Mouse (Mus musculus) spleen, adult 2 months (tissue): ENCODE data around the gene Mycbp2. TPM values are rescaled to one million over a fixed set of nuclear protein-coding genes. Genes with fewer than 3 reads are reported as not detected.

Experiments
- DNase-seq, 2 experiments: peaks; one replicate each; pipeline versions ENCODE4 v3.0.0 to v3.0.0-alpha.2; 2012 to 2021; ENCODE audit warnings: low spot score in 2 of 2, low read depth in 1 of 2
- H3K27ac ChIP-seq: fragments of 200-500 bp; 2 replicates; pipeline ENCODE4 v1.5.1; 2012; ENCODE audit warnings: low read length, inconsistent platforms; ENCODE audit not compliant: insufficient read depth
- H3K27me3 ChIP-seq: fragments of 200-500 bp; 2 replicates; pipeline ENCODE4 v1.6.1; 2012; ENCODE audit warnings: mild to moderate bottlenecking, moderate library complexity, low read length, inconsistent platforms; ENCODE audit not compliant: control insufficient read depth, insufficient read depth
- H3K36me3 ChIP-seq: fragments of 200-500 bp; 2 replicates; pipeline ENCODE4 v1.6.1; 2012; ENCODE audit warnings: mild to moderate bottlenecking, low read length, inconsistent platforms; ENCODE audit not compliant: control insufficient read depth, insufficient read depth
- H3K4me1 ChIP-seq: fragments of 200-500 bp; 2 replicates; pipeline ENCODE4 v1.6.1; 2011; ENCODE audit warnings: inconsistent platforms; ENCODE audit not compliant: control insufficient read depth, insufficient read depth, insufficient read length
- H3K4me3 ChIP-seq: fragments of 200-500 bp; 2 replicates; pipeline ENCODE4 v1.5.1; 2011; ENCODE audit warnings: mild to moderate bottlenecking, inconsistent platforms; ENCODE audit not compliant: insufficient read depth, insufficient read length; ENCODE audit errors: extremely low read depth
- CTCF ChIP-seq: fragments of 200-500 bp; IDR thresholded peaks from 2 replicates; pipeline ENCODE4 v1.5.1; 2011; ENCODE audit warnings: mild to moderate bottlenecking, inconsistent platforms; ENCODE audit not compliant: insufficient read depth, insufficient read length, insufficient replicate concordance; ENCODE audit errors: extremely low read depth
- POLR2A ChIP-seq: fragments of 200-500 bp; IDR thresholded peaks from 2 replicates; pipeline ENCODE4 v1.6.1; 2011; ENCODE audit warnings: low read depth, low read length, inconsistent platforms
- WGBS: fragments of 180-500 bp; shearing (Covaris S2); methylation state at CpG from one replicate; pipeline ENCODE4 v1.1.7; 2018; 5-methylcytosine and 5-hydroxymethylcytosine counted together
- polyA plus RNA-seq: library from polyadenylated mRNA; depleted of rRNA; stranded (reverse); fragments of >200 nt; gene quantifications from 2 replicates; pipeline ENCODE4 v1.2.3, GENCODE M21; 2012

Mycbp2 gene
- polyA plus RNA-seq, 1 experiment, result 32.9 TPM

- H3K27me3 ChIP-seq, result no peaks in the 10 kb centered on the region
- H3K36me3 ChIP-seq, result no peaks in the 10 kb centered on the region
- no peak for TF ChIP-seq POLR2A
- no peak for TF ChIP-seq CTCF
- WGBS, result 93% methylated on average over 2 of the region's 2 CpGs
- DNase-seq, result no peak
- H3K4me1 ChIP-seq, result no peaks in the 10 kb centered on the region
- H3K4me3 ChIP-seq, result no peak overlapping the region
- no peak overlapping the region for H3K27ac ChIP-seq
Measured at GRCm38 (mm10) chr14:103106301-103106700, 240.3 kb downstream of the Mycbp2 start.

- Histone ChIP-seq H3K4me3 (no peak overlapping the region), H3K27ac (no peak overlapping the region), H3K36me3 (no peaks in the 10 kb centered on the region), H3K4me1 (no peaks in the 10 kb centered on the region), H3K27me3 (no peaks in the 10 kb centered on the region)
- WGBS, result 90% methylated on average over 10 of the region's 10 CpGs
- TF ChIP-seq CTCF, result no peak
- no peak for TF ChIP-seq POLR2A
- no peak for DNase-seq
Measured at GRCm38 (mm10) chr14:103102731-103103335, 243.8 kb downstream of the Mycbp2 start.

- Histone ChIP-seq H3K36me3 (no peaks in the 10 kb centered on the region), H3K27ac (no peak overlapping the region), H3K27me3 (no peaks in the 10 kb centered on the region), H3K4me1 (no peaks in the 10 kb centered on the region; the same call in 1 of the 2 replicates), H3K4me3 (no peak overlapping the region)
- WGBS, result 68% methylated on average over 6 of the region's 6 CpGs
- DNase-seq, result no peak
- TF ChIP-seq CTCF (no peak), POLR2A (no peak)
Measured at GRCm38 (mm10) chr14:103102246-103102645, 244.4 kb downstream of the Mycbp2 start.

GRCm38 (mm10) chr14:103101171-103101570 is 245.4 kb downstream of the Mycbp2 start:
- 90% methylated on average over 3 of the region's 3 CpGs for WGBS
- H3K27ac ChIP-seq, result no peak overlapping the region
- DNase-seq, result no peak
- H3K36me3 ChIP-seq, result no peaks in the 10 kb centered on the region
- no peak overlapping the region for H3K4me3 ChIP-seq
- no peaks in the 10 kb centered on the region for H3K27me3 ChIP-seq
- peaks cover 3% of the 10 kb centered on the region; the same call in 1 of the 2 replicates for H3K4me1 ChIP-seq
- TF ChIP-seq CTCF (no peak), POLR2A (no peak)

- DNase-seq, result no peak
- no peaks in the 10 kb centered on the region for H3K27me3 ChIP-seq
- H3K4me3 ChIP-seq, result no peak overlapping the region
- TF ChIP-seq POLR2A, result no peak
- no peak for TF ChIP-seq CTCF
- WGBS, result 90% methylated on average over 13 of the region's 13 CpGs
- peaks cover 3% of the 10 kb centered on the region; the same call in 1 of the 2 replicates for H3K4me1 ChIP-seq
- H3K36me3 ChIP-seq, result peaks cover under 1% of the 10 kb centered on the region; the same call in 1 of the 2 replicates
- 0 out of 2 replicates have a peak overlapping the region, but pooled peaks have one; percentile 9 for H3K27ac ChIP-seq
Measured at GRCm38 (mm10) chr14:103100296-103100695, 246.3 kb downstream of the Mycbp2 start.

- Histone ChIP-seq H3K27ac (peak within 1 kb of the TSS; percentile 100), H3K36me3 (peaks cover 4% of the 10 kb centered on the region), H3K4me3 (peak within 1 kb of the TSS; percentile 96), H3K27me3 (no peaks in the 10 kb centered on the region), H3K4me1 (peaks cover 3% of the 10 kb centered on the region; the same call in 1 of the 2 replicates)
- peak; percentile 26; the same call in 1 of the 2 replicates for TF ChIP-seq POLR2A
- no peak for TF ChIP-seq CTCF
- WGBS, result under 1% methylated on average over 86 of the region's 88 CpGs
- DNase-seq, result peak; percentile 86 to 87
Measured at GRCm38 (mm10) chr14:103099238-103099933, 247.2 kb downstream of the Mycbp2 start, which contains the start of gene Fbxl3. TSS of gene Fbxl3 (minus strand) at chr14:103099566.

GRCm38 (mm10) chr14:103098587-103099235 is 247.9 kb downstream of the Mycbp2 start:
- Histone ChIP-seq H3K4me1 (peaks cover 3% of the 10 kb centered on the region; the same call in 1 of the 2 replicates), H3K4me3 (peak overlapping the region; percentile 96), H3K27ac (peak overlapping the region; percentile 100), H3K27me3 (no peaks in the 10 kb centered on the region), H3K36me3 (peaks cover 4% of the 10 kb centered on the region)
- TF ChIP-seq POLR2A (peak; percentile 5; the same call in 1 of the 2 replicates), CTCF (no peak)
- peak; percentile 45 to 82 for DNase-seq
- WGBS, result under 1% methylated on average over 73 of the region's 86 CpGs
